Mouse (Mus musculus): Measurements from ENCODE around the gene Mpv17l2. TPM values are rescaled to one million over a fixed set of nuclear protein-coding genes. Genes with fewer than 3 reads are reported as not detected.

Mpv17l2 gene
- polyA plus RNA-seq, 1 experiment from 2014 or later, result 44.0 TPM

DNA sequence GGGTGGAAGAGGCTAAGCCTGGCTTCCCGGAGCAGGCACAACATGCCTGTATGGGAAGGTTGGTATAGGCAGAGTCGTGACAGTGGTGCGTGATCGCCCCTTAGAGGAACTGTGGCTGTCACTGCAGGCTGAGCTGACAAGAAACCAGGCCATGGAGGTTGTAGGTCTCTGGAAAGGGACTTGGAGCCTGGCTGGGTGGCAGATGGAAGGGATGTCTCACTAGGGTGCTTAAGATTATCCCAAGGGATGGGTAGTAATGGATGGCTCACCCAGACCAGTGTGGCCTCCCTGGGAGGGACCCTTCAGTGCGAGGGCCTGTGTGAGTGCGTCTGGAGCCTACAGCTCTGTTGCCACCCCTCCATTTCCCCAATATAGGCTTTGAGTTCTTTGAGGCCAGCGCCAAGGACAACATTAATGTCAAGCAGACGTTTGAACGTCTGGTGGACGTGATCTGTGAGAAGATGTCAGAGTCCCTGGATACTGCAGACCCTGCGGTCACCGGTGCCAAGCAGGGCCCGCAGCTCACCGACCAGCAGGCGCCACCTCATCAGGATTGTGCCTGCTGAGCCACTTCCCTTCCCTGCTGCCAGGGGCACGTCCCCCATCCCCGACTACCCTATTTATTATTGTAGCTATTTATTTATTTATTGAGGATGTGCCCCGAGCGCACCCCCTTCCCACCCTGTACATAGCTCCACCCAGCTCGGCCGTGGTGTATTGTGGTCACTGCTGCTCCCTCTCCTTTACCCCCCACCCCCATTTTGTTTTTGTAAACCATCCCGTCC lies 3.0 kb downstream of the Mpv17l2 start:
- Histone ChIP-seq H3K4me1 (ENCODE audit: control insufficient read depth, insufficient read depth, low read length) (peaks cover 41% of the 10 kb centered on the region), H3K9me3 (replicated peaks; ENCODE audit: control insufficient read depth, low read length) (no peaks in the 10 kb centered on the region), H3K4me2 (ENCODE audit: low read depth, low read length) (no peak overlapping the region), H3K27ac (ENCODE audit: low read length) (no peak overlapping the region), H3K27me3 (ENCODE audit: control insufficient read depth, insufficient read depth, low read length) (no peaks in the 10 kb centered on the region), H3K4me3 (ENCODE audit: low read length) (no peak overlapping the region), H3K9ac (ENCODE audit: low read length) (no peak overlapping the region), H3K36me3 (ENCODE audit: control insufficient read depth, insufficient read depth) (peaks cover 15% of the 10 kb centered on the region)
- WGBS, result 74% methylated on average over 22 of the region's 22 CpGs
- no peak for ATAC-seq (replicated peaks; ENCODE audit: extremely low read depth, insufficient read depth, low FRiP score)

DNA sequence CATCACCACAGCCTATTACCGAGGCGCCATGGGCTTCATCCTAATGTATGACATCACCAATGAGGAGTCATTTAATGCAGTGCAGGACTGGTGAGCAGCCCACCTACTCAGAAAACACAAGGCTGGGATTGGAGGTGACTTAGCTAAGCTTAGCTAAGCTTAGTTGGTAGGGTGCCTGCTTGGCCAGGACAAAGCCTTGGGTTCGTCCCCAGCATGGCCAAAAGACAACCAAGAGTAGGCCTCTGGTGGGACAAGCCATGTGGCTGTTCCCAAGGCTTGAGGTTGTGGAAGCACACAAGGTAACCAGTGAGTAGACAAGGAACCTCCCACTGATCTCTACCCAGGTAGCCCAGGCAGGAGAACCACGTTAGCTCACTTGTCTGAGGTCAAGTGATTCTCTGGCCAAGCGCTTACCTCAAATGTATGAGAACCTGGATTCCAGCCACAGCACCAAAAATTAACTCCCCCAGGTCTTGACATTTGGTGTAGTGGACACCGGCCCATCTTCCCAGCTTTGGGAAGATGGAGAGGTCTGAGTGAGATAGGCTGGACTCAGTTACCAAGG lies 4.2 kb downstream of the Mpv17l2 start:
- H3K4me1 ChIP-seq (ENCODE audit: control insufficient read depth, insufficient read depth, low read length), result peaks cover 46% of the 10 kb centered on the region
- H3K27ac ChIP-seq (ENCODE audit: low read length), result no peak overlapping the region
- no peak for ATAC-seq (replicated peaks; ENCODE audit: extremely low read depth, insufficient read depth, low FRiP score)
- no peaks in the 10 kb centered on the region for H3K9me3 ChIP-seq (replicated peaks; ENCODE audit: control insufficient read depth, low read length)
- no peak overlapping the region for H3K9ac ChIP-seq (ENCODE audit: low read length)
- H3K4me3 ChIP-seq (ENCODE audit: low read length), result no peak overlapping the region
- no peaks in the 10 kb centered on the region for H3K27me3 ChIP-seq (ENCODE audit: control insufficient read depth, insufficient read depth, low read length)
- no peak overlapping the region for H3K4me2 ChIP-seq (ENCODE audit: low read depth, low read length)
- 88% methylated on average over 6 of the region's 6 CpGs for WGBS
- peaks cover 15% of the 10 kb centered on the region for H3K36me3 ChIP-seq (ENCODE audit: control insufficient read depth, insufficient read depth)

DNA sequence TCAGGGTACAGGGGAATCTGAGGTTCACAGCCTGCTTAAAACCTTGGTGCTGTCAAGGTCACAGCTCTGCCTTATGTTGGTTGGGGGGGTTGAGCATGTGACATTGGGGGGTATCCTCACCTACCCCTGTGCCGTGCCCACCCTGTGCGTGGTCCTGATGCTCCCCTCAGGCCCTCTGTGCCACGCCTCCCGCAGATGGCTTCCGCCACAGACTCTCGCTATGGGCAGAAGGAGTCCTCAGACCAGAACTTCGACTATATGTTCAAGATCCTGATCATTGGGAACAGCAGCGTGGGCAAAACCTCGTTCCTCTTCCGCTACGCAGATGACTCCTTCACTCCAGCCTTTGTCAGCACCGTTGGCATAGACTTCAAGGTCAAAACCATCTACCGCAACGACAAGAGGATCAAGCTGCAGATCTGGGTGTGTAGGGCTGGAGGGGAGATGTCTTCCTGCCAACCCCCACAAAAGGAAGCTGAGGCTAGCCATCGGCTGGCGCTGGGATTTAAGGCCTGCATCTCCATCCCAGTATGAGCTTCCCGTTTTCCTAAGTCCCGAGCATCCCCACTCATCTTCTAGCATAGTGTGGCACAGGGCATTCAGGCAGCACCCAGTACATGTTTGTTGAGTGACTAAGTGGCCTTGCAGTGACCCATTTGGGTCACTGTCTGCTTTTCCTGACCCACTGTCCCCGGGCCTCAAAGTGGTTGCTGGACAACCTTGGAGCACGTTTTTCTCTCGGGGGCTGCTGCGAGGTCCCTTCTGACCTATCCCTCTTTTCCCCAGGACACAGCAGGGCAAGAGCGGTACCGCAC lies 4.9 kb downstream of the Mpv17l2 start:
- peaks cover 43% of the 10 kb centered on the region for H3K4me1 ChIP-seq (ENCODE audit: control insufficient read depth, insufficient read depth, low read length)

DNA sequence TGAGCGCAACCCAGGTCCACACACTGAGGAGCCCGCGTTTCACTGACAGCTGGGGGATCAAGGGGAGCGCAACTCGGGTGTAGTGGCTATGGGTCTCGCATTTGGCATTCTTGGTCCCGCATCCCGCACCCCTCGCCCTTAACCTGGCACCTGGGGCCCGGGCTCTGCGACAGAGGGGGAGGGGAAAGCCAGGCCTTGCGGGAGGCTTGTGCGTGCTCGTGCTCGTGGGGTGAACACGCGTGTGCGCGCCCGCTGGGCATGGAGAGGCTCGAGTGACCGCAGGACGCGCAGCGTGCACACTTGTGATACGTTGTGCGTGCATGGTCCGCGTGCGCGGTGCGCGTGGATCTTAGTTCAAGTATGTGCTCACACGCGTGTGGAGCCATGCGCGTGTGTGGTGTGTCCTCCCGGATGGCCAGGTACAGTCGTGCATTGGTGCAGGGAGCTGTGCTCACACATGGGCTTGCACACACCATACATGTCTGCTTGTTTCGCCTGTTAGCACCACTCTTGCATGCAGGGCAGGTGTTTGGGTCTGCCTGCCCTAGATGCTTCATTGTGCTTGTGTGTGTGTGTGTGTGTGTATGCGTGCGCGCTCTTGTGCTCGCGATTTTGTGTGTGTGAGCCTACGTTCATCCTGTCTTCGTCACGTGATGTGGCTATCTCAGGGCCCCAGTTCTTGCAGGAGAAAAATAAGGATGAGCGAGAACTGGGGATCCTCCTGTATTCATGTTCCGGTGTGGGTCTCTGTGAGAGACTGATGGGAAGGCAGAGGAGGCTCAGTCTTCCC lies 5.7 kb downstream of the Mpv17l2 start:
- Histone ChIP-seq H3K36me3 (ENCODE audit: control insufficient read depth, insufficient read depth) (peaks cover 15% of the 10 kb centered on the region), H3K4me2 (ENCODE audit: low read depth, low read length) (peak overlapping the region; percentile 100), H3K9ac (ENCODE audit: low read length) (peak overlapping the region; percentile 85), H3K4me1 (ENCODE audit: control insufficient read depth, insufficient read depth, low read length) (peaks cover 40% of the 10 kb centered on the region), H3K27ac (ENCODE audit: low read length) (peak overlapping the region; percentile 72), H3K27me3 (ENCODE audit: control insufficient read depth, insufficient read depth, low read length) (no peaks in the 10 kb centered on the region), H3K9me3 (replicated peaks; ENCODE audit: control insufficient read depth, low read length) (no peaks in the 10 kb centered on the region), H3K4me3 (ENCODE audit: low read length) (peak overlapping the region; percentile 83)
- ATAC-seq (replicated peaks; ENCODE audit: extremely low read depth, insufficient read depth, low FRiP score), result peak; percentile 5
- 15% methylated on average over 50 of the region's 50 CpGs for WGBS

More for the DNA sequence above, 4.9 kb downstream of the Mpv17l2 start:
- H3K4me2 ChIP-seq (ENCODE audit: low read depth, low read length), result peak overlapping the region; percentile 100
- no peak overlapping the region; the same call in 1 of the 2 replicates for H3K4me3 ChIP-seq (ENCODE audit: low read length)
- no peak overlapping the region for H3K27ac ChIP-seq (ENCODE audit: low read length)
- H3K9ac ChIP-seq (ENCODE audit: low read length), result peak overlapping the region; percentile 85
- no peaks in the 10 kb centered on the region for H3K9me3 ChIP-seq (replicated peaks; ENCODE audit: control insufficient read depth, low read length)
- H3K36me3 ChIP-seq (ENCODE audit: control insufficient read depth, insufficient read depth), result peaks cover 15% of the 10 kb centered on the region
- WGBS, result 84% methylated on average over 24 of the region's 24 CpGs
- ATAC-seq (replicated peaks; ENCODE audit: extremely low read depth, insufficient read depth, low FRiP score), result no peak
- no peaks in the 10 kb centered on the region for H3K27me3 ChIP-seq (ENCODE audit: control insufficient read depth, insufficient read depth, low read length)

DNA sequence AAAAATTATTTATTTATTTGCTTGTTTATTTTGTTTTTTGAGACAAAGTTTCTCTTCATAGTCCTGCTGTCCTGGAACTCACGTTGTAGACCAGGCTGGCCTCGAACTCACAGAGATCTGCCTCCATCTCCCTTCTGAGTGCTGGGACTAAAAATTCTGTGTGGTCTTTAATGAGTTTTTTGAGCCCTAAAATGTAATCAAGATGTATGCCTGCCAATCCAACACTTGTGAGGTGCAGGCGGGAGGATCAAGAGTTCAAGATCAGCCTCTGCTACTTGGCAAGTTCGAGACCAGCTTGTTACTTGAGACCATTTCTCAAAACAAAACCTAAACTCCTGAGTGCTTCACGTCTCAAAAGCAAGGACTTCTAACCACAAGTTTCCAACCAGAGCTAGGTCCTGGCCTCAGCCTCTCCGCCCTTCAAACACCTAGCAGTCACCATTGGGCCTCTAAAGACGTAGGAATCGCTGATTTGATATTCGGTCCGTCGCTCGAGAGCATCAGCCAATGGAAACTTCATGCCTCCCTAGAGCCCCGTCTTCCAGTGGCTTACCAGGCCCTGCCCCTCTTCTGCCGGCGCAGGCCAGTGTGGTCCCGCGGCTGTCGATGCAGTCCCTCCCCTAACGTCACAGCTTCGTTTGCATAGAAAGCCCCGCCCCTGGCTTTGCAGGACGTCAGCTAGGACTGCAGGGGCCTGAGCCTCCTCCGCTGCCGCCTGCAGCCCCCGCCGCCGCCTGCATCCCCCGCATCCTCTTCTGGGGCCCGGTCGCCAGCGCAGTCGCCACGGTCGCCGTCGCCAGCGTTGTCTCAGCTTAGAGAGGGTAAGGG lies 6.5 kb downstream of the Mpv17l2 start, which contains the start of gene Rab3a:
Gene Rab3a, plus strand, starts transcription at position 637 of the 828 bp plus-strand sequence.
- peak within 1 kb of the TSS; percentile 83 for H3K4me3 ChIP-seq (ENCODE audit: low read length)
- 8% methylated on average over 37 of the region's 37 CpGs for WGBS
- H3K27me3 ChIP-seq (ENCODE audit: control insufficient read depth, insufficient read depth, low read length), result peaks cover 5% of the 10 kb centered on the region; the same call in 1 of the 2 replicates
- H3K9me3 ChIP-seq (replicated peaks; ENCODE audit: control insufficient read depth, low read length), result no peaks in the 10 kb centered on the region
- ATAC-seq (replicated peaks; ENCODE audit: extremely low read depth, insufficient read depth, low FRiP score), result peak; percentile 96
- peaks cover 32% of the 10 kb centered on the region for H3K4me1 ChIP-seq (ENCODE audit: control insufficient read depth, insufficient read depth, low read length)
- peak within 1 kb of the TSS; percentile 90 for H3K27ac ChIP-seq (ENCODE audit: low read length)
- H3K36me3 ChIP-seq (ENCODE audit: control insufficient read depth, insufficient read depth), result peaks cover 15% of the 10 kb centered on the region
- H3K4me2 ChIP-seq (ENCODE audit: low read depth, low read length), result peak within 1 kb of the TSS; percentile 100
- peak within 1 kb of the TSS; percentile 85 for H3K9ac ChIP-seq (ENCODE audit: low read length)

DNA sequence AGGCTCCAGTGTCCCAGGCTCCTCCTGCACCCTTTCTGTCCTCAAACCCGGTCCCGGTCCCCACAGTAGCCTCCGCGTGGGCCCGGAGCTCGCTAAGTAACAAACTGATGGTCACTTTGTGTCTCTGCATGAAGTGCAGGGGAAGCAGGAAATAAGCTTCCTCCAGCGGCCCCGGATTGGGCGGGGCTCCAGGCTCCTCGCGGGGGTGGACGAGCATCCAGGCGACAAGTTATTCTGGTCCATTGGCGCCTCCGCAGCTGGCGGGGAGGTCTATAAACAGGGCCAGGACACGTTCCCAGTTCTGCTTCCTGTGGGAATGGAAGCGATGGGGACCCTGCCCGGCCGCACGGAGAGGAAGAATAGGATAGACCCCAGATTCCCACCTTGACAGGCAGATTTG lies 7.6 kb downstream of the Mpv17l2 start:
- Histone ChIP-seq H3K9ac (ENCODE audit: low read length) (peak overlapping the region; percentile 55), H3K36me3 (ENCODE audit: control insufficient read depth, insufficient read depth) (peaks cover 12% of the 10 kb centered on the region), H3K4me1 (ENCODE audit: control insufficient read depth, insufficient read depth, low read length) (peaks cover 26% of the 10 kb centered on the region), H3K4me3 (ENCODE audit: low read length) (peak overlapping the region; percentile 29), H3K27me3 (ENCODE audit: control insufficient read depth, insufficient read depth, low read length) (peaks cover 14% of the 10 kb centered on the region), H3K27ac (ENCODE audit: low read length) (peak overlapping the region; percentile 90), H3K9me3 (replicated peaks; ENCODE audit: control insufficient read depth, low read length) (no peaks in the 10 kb centered on the region), H3K4me2 (ENCODE audit: low read depth, low read length) (peak overlapping the region; percentile 58)
- 10% methylated on average over 21 of the region's 21 CpGs for WGBS
- 0 out of 2 replicates have a peak, but pooled peaks have one; percentile 11 for ATAC-seq (replicated peaks; ENCODE audit: extremely low read depth, insufficient read depth, low FRiP score)

DNA sequence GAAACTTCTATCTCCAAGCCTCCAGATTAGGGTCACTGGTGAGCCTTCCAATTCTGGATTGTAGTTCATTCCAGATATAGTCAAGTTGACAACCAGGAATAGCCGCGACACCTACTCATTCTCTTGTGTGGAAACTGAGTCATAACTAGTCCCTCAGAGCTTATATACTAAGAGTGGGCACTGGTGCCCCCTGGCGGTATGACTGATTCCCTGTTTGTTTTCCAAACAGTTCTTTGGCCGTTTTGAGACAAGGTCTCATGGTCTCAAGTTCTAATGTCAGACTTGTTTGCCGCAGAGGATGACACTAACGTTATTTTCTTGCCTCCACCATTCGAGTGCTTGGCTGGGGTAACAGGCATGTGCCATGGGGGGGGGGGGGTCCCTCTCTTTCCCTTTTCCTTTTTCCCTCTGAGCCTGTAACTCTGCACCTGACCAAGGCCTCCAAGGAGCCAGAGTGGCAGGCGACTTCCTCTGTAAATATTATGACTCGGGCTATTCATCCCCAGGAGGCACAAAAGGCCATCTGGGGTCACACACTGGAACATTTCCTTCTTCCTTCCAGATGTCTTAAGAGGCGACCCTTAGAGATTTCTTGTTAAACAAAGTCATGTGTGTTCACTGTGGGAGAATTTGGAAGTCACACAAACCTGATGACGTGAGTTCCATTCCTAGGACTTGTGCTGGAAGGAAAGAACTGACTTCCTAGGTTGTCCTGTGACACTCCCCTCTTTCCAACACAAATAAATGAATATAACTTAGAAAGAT lies 8.6 kb downstream of the Mpv17l2 start:
- peaks cover 6% of the 10 kb centered on the region; the same call in 1 of the 2 replicates for H3K36me3 ChIP-seq (ENCODE audit: control insufficient read depth, insufficient read depth)
- H3K9me3 ChIP-seq (replicated peaks; ENCODE audit: control insufficient read depth, low read length), result no peaks in the 10 kb centered on the region
- no peak overlapping the region for H3K4me3 ChIP-seq (ENCODE audit: low read length)
- peaks cover 22% of the 10 kb centered on the region for H3K27me3 ChIP-seq (ENCODE audit: control insufficient read depth, insufficient read depth, low read length)
- H3K9ac ChIP-seq (ENCODE audit: low read length), result no peak overlapping the region; the same call in 1 of the 2 replicates
- peak overlapping the region; percentile 58; the same call in 1 of the 2 replicates for H3K4me2 ChIP-seq (ENCODE audit: low read depth, low read length)
- H3K27ac ChIP-seq (ENCODE audit: low read length), result peak overlapping the region; percentile 90
- 28% methylated on average over 11 of the region's 11 CpGs for WGBS
- H3K4me1 ChIP-seq (ENCODE audit: control insufficient read depth, insufficient read depth, low read length), result peaks cover 26% of the 10 kb centered on the region
- ATAC-seq (replicated peaks; ENCODE audit: extremely low read depth, insufficient read depth, low FRiP score), result no peak

All from heart, embryonic 16.5 days (tissue).